Mouse (Mus musculus) E14TG2a.4 (cell line): ENCODE results near the gene March7.

Experiments used
- H3K27me3 ChIP-seq: 2 replicates; pipeline ENCODE4 v1.6.1; 2014; ENCODE audit warnings: low read length, control low read depth; ENCODE audit not compliant: insufficient read depth
- H3K36me3 ChIP-seq: 2 replicates; pipeline ENCODE4 v1.6.1; 2014; ENCODE audit warnings: low read length, control low read depth; ENCODE audit not compliant: insufficient read depth
- H3K4me1 ChIP-seq: replicated peaks from 2 replicates; pipeline ENCODE4 v1.6.1; 2014; ENCODE audit warnings: low read depth, low read length, control low read depth
- H3K4me3 ChIP-seq: replicated peaks from 2 replicates; pipeline ENCODE4 v1.5.1; 2014; ENCODE audit warnings: mild to moderate bottlenecking, low read length
- H3K9me3 ChIP-seq: 2 replicates; pipeline ENCODE4 v1.6.1; 2014; ENCODE audit warnings: low read length, control low read depth
- CTCF ChIP-seq: conservative IDR thresholded peaks from 2 replicates; pipeline ENCODE4 v1.5.1; 2014; ENCODE audit warnings: low read length
- NANOG ChIP-seq: IDR thresholded peaks from 2 replicates; pipeline ENCODE4 v1.6.1; 2014; ENCODE audit warnings: borderline replicate concordance, low read length, mixed read lengths
- POU5F1 ChIP-seq: IDR thresholded peaks from 2 replicates; pipeline ENCODE4 v1.6.1; 2014; ENCODE audit warnings: low read length, borderline replicate concordance

The March7 gene

GRCm38 (mm10) chr2:60259186-60259585, 49.5 kb downstream of the March7 start:
- H3K36me3 ChIP-seq: no peaks in the 10 kb centered on the region
- TF ChIP-seq NANOG (no peak), CTCF (no peak), POU5F1 (no peak)
- no peaks in the 10 kb centered on the region for H3K27me3 ChIP-seq
- peaks cover 4% of the 10 kb centered on the region; the same call in 1 of the 2 replicates for H3K9me3 ChIP-seq
- no peak overlapping the region for H3K4me3 ChIP-seq
- no peaks in the 10 kb centered on the region for H3K4me1 ChIP-seq

- Histone ChIP-seq H3K36me3 (no peaks in the 10 kb centered on the region), H3K4me3 (no peak overlapping the region), H3K27me3 (no peaks in the 10 kb centered on the region), H3K4me1 (no peaks in the 10 kb centered on the region), H3K9me3 (peaks cover 4% of the 10 kb centered on the region; the same call in 1 of the 2 replicates)
- TF ChIP-seq CTCF (no peak), POU5F1 (no peak), NANOG (no peak)
Measured at GRCm38 (mm10) chr2:60260621-60261350, 51.1 kb downstream of the March7 start.

- Histone ChIP-seq H3K9me3 (peaks cover 20% of the 10 kb centered on the region), H3K4me1 (peaks cover 11% of the 10 kb centered on the region), H3K4me3 (peak overlapping the region; percentile 43), H3K36me3 (no peaks in the 10 kb centered on the region), H3K27me3 (no peaks in the 10 kb centered on the region)
- no peak for TF ChIP-seq CTCF
- no peak for TF ChIP-seq NANOG
- TF ChIP-seq POU5F1: no peak
Measured at GRCm38 (mm10) chr2:60267567-60267966, 57.9 kb downstream of the March7 start.

GRCm38 (mm10) chr2:60269856-60270479, 60.3 kb downstream of the March7 start:
- H3K27me3 ChIP-seq: no peaks in the 10 kb centered on the region
- peaks cover 11% of the 10 kb centered on the region for H3K4me1 ChIP-seq
- H3K4me3 ChIP-seq: no peak overlapping the region
- no peaks in the 10 kb centered on the region for H3K36me3 ChIP-seq
- no peak for TF ChIP-seq POU5F1
- TF ChIP-seq CTCF: no peak
- TF ChIP-seq NANOG: no peak
- H3K9me3 ChIP-seq: peaks cover 25% of the 10 kb centered on the region

- Histone ChIP-seq H3K4me3 (no peak overlapping the region), H3K36me3 (no peaks in the 10 kb centered on the region), H3K4me1 (peaks cover 9% of the 10 kb centered on the region), H3K9me3 (0 out of 2 replicates have a peak, but pooled peaks cover under 1% of the 10 kb centered on the region), H3K27me3 (peaks cover 25% of the 10 kb centered on the region)
- TF ChIP-seq NANOG: no peak
- TF ChIP-seq CTCF: no peak
- no peak for TF ChIP-seq POU5F1
Measured at GRCm38 (mm10) chr2:60278627-60279026, 68.9 kb downstream of the March7 start.

GRCm38 (mm10) chr2:60282625-60283024, 72.9 kb downstream of the March7 start:
- no peak for TF ChIP-seq NANOG
- no peak for TF ChIP-seq CTCF
- TF ChIP-seq POU5F1: no peak
- Histone ChIP-seq H3K9me3 (peaks cover 7% of the 10 kb centered on the region), H3K27me3 (peaks cover 50% of the 10 kb centered on the region), H3K4me3 (no peak overlapping the region), H3K36me3 (no peaks in the 10 kb centered on the region), H3K4me1 (peaks cover 17% of the 10 kb centered on the region)

GRCm38 (mm10) chr2:60283208-60283750, 73.6 kb downstream of the March7 start:
- TF ChIP-seq CTCF: no peak
- no peak for TF ChIP-seq POU5F1
- no peak for TF ChIP-seq NANOG
- H3K36me3 ChIP-seq: no peaks in the 10 kb centered on the region
- peaks cover 17% of the 10 kb centered on the region for H3K4me1 ChIP-seq
- H3K27me3 ChIP-seq: peaks cover 49% of the 10 kb centered on the region
- peak overlapping the region; percentile 80 for H3K4me3 ChIP-seq
- H3K9me3 ChIP-seq: peaks cover 7% of the 10 kb centered on the region

GRCm38 (mm10) chr2:60283751-60284466, 74.2 kb downstream of the March7 start:
- H3K4me1 ChIP-seq: peaks cover 17% of the 10 kb centered on the region
- H3K36me3 ChIP-seq: no peaks in the 10 kb centered on the region
- TF ChIP-seq POU5F1: no peak
- no peak for TF ChIP-seq CTCF
- peak overlapping the region; percentile 80 for H3K4me3 ChIP-seq
- peaks cover 7% of the 10 kb centered on the region for H3K9me3 ChIP-seq
- H3K27me3 ChIP-seq: peaks cover 47% of the 10 kb centered on the region
